Mouse (Mus musculus): ENCODE results near the gene Gm7102. TPM values are rescaled to one million over a fixed set of nuclear protein-coding genes. Genes with fewer than 3 reads are reported as not detected.

The Gm7102 gene
- polyA plus RNA-seq, 2 experiments = 0.06 TPM; not detected in 1

DNA sequence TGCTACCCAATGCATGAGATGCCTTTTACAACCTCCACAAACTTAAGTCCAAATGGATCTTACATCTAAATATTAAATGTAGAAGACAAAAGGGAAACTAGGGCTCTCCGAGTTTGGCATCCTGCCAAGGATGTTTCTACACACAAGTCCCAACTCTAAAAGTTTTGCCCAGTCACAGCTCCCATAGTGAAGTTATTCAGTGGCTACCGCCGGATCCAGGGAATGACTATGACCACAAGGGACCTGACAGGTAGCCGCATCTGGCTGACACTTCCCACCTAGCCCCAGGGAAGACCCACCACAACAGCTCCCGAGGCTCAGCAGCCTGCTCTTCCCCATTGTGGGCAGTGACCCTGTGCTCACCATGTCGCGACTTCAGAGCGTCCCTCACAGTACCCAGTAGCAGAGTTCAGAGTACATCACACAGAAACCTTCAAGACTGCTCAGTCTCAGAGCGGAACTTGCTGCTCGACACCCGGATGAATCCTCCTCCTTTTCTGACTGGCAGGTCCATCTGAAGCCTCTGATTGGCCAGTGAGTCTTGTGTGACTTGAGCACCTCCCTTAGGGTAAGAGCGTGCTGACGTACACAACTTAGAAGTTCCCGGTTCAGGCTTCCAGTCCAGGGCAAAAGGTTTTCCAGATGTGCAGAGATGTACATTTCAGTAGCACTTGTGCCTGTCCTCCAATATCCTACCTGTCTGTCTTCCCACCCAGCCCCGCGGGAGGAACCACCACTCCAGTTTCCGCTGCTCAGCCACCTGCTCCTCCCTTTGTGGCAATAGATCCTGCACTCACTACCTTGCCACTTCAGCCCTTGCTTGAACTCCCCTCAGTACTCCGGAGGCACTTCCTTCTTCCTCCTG, 35.5 kb downstream of the Gm7102 start, which contains the start of gene Zfp950:
Gene Zfp950 (minus strand): TSS at position 499 of the 865 bp plus-strand sequence.
- Histone ChIP-seq H3K4me2 (replicated peaks; ENCODE audit: low read depth, low read length, severe bottlenecking) (peak within 1 kb of the TSS; percentile 65), H3K36me3 (ENCODE audit: control insufficient read depth, insufficient read depth, low read length) (0 out of 2 replicates have a peak, but pooled peaks cover 2% of the 10 kb centered on the region), H3K27ac (replicated peaks; ENCODE audit: low read depth, low read length) (no peak within 1 kb of the TSS), H3K9ac (ENCODE audit: low read depth, low read length, severe bottlenecking) (peak within 1 kb of the TSS; percentile 83), H3K4me1 (ENCODE audit: control insufficient read depth, insufficient read depth, low read length) (peaks cover 8% of the 10 kb centered on the region), H3K4me3 (replicated peaks; ENCODE audit: low read length) (peak within 1 kb of the TSS; percentile 86), H3K27me3 (ENCODE audit: control insufficient read depth, insufficient read depth, low read length) (no peaks in the 10 kb centered on the region), H3K9me3 (ENCODE audit: control insufficient read depth, low read length) (no peaks in the 10 kb centered on the region)
- peak; percentile 100 for ATAC-seq (ENCODE audit: low FRiP score, low read depth)
- TF ChIP-seq POLR2A (IDR thresholded peaks at IDR 0.05; ENCODE audit: borderline replicate concordance, extremely low read depth, insufficient read depth, insufficient read length) = peak; percentile 40; the same call in 1 of the 2 replicates
- 2% methylated on average over 18 of the region's 18 CpGs for WGBS
- DNase-seq (ENCODE audit: low spot score) = peak; percentile 88

DNA sequence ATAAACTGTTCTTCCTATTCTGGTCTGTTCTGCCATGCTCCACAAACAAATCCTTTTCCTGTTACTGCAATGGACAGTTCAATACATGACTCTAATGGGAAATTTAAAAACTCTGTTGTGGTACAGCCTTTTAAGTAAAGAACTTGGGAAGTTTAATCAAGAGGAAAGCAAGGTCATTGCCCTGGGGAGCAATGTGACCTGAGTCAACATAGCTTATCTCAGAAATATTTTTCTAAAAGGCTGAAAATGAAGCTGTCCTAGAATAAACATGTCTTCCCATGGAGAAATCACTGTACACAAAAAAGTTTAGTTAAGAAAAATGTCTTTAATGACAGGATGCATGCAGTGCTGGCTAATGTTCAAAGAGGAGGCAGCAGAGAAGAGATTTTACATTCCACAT, 37.5 kb downstream of the Gm7102 start:
- no peak overlapping the region for H3K9ac ChIP-seq (ENCODE audit: low read depth, low read length, severe bottlenecking)
- H3K36me3 ChIP-seq (ENCODE audit: control insufficient read depth, insufficient read depth, low read length) = 0 out of 2 replicates have a peak, but pooled peaks cover 2% of the 10 kb centered on the region
- TF ChIP-seq POLR2A (IDR thresholded peaks at IDR 0.05; ENCODE audit: borderline replicate concordance, extremely low read depth, insufficient read depth, insufficient read length) = no peak
- H3K4me3 ChIP-seq (replicated peaks; ENCODE audit: low read length) = no peak overlapping the region
- peaks cover 8% of the 10 kb centered on the region for H3K4me1 ChIP-seq (ENCODE audit: control insufficient read depth, insufficient read depth, low read length)
- DNase-seq (ENCODE audit: low spot score) (no peak), ATAC-seq (ENCODE audit: low FRiP score, low read depth) (no peak)
- no peaks in the 10 kb centered on the region for H3K27me3 ChIP-seq (ENCODE audit: control insufficient read depth, insufficient read depth, low read length)
- H3K9me3 ChIP-seq (ENCODE audit: control insufficient read depth, low read length) = no peaks in the 10 kb centered on the region
- no peak overlapping the region for H3K27ac ChIP-seq (replicated peaks; ENCODE audit: low read depth, low read length)
- no peak overlapping the region for H3K4me2 ChIP-seq (replicated peaks; ENCODE audit: low read depth, low read length, severe bottlenecking)

DNA sequence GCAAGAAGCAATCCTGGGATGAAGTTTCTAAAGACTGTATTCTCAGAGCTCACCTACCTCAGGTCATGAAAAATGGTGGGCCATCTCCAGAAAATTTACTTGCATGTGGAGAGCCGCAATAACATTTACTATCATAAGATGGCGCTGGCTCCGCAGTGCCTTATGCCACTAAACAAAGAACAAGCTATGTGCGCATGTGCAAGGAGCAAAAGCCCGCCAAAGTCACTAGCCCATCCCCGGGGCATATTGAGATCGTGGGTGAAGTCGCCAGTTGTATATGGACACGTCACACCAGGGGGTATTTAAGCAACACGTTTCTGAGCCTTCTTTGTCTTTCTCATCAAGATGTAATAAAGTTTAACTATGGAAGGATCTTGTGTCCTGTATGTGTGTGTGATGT, 45.0 kb downstream of the Gm7102 start:
- ATAC-seq (ENCODE audit: low FRiP score, low read depth) (no peak), DNase-seq (ENCODE audit: low spot score) (no peak)
- Histone ChIP-seq H3K27ac (replicated peaks; ENCODE audit: low read depth, low read length) (no peak overlapping the region), H3K4me3 (replicated peaks; ENCODE audit: low read length) (no peak overlapping the region), H3K4me2 (replicated peaks; ENCODE audit: low read depth, low read length, severe bottlenecking) (no peak overlapping the region), H3K9me3 (ENCODE audit: control insufficient read depth, low read length) (peaks cover 7% of the 10 kb centered on the region; the same call in 1 of the 2 replicates), H3K27me3 (ENCODE audit: control insufficient read depth, insufficient read depth, low read length) (no peaks in the 10 kb centered on the region), H3K4me1 (ENCODE audit: control insufficient read depth, insufficient read depth, low read length) (no peaks in the 10 kb centered on the region), H3K9ac (ENCODE audit: low read depth, low read length, severe bottlenecking) (no peak overlapping the region), H3K36me3 (ENCODE audit: control insufficient read depth, insufficient read depth, low read length) (peaks cover 9% of the 10 kb centered on the region)
- WGBS = 90% methylated on average over 10 of the region's 10 CpGs
- no peak for TF ChIP-seq POLR2A (IDR thresholded peaks at IDR 0.05; ENCODE audit: borderline replicate concordance, extremely low read depth, insufficient read depth, insufficient read length)

Other genes starting within 250 kb of the Gm7102 start
- 34.9 and 56.3 TPM in 2 replicates for gene Zfp950, start 35.5 kb downstream of the Gm7102 start, polyA plus RNA-seq (2012; rRNA removed)
- gene Zfp950, start 35.5 kb downstream of the Gm7102 start, polyA plus RNA-seq (2014; fragmentation: Nextera tagmentation; extraction: Ambion mirVana) = 46.2 and 46.4 TPM in 2 replicates
- not detected in 2 replicates for gene Gm6020, start 7.6 kb upstream of the Gm7102 start, polyA plus RNA-seq (2012; rRNA removed)
- gene Gm6020, start 7.6 kb upstream of the Gm7102 start, polyA plus RNA-seq (2014; fragmentation: Nextera tagmentation; extraction: Ambion mirVana) = not detected in 2 replicates
- 181 and 228 TPM in 2 replicates for gene Csf2ra, start 52.1 kb upstream of the Gm7102 start, polyA plus RNA-seq (2012; rRNA removed)
- 24.1 and 30.1 TPM in 2 replicates for gene Csf2ra, start 52.1 kb upstream of the Gm7102 start, polyA plus RNA-seq (2014; fragmentation: Nextera tagmentation; extraction: Ambion mirVana)
- not detected in 2 replicates for gene Gm21060, start 120.8 kb upstream of the Gm7102 start, polyA plus RNA-seq (2012; rRNA removed)
- gene Gm21060, start 120.8 kb upstream of the Gm7102 start, polyA plus RNA-seq (2014; fragmentation: Nextera tagmentation; extraction: Ambion mirVana) = not detected in 2 replicates